Mouse (Mus musculus) lung, postnatal 0 days (tissue): ENCODE measurements around the gene Habp2. TPM values are rescaled to one million over a fixed set of nuclear protein-coding genes. Genes with fewer than 3 reads are reported as not detected.

Experiments
- ATAC-seq: fragments of 200-750 bp; cut with Nextera tagmentation; 2 replicates; pipeline ENCODE4 v1.8.0; 2017; ENCODE audit warnings: moderate library complexity
- DNase-seq: peaks from one replicate; pipeline ENCODE4 v3.0.0-alpha.2; 2016; ENCODE audit warnings: low spot score
- H3K27ac ChIP-seq: fragments of 300-500 bp; sonication (generic); 2 replicates; pipeline ENCODE4 v1.5.1; 2014; ENCODE audit warnings: antibody characterized with exemption, mild to moderate bottlenecking, low read length, mixed read lengths
- H3K27me3 ChIP-seq: fragments of 300-500 bp; sonication (generic); replicated peaks from 2 replicates; pipeline ENCODE4 v1.6.1; 2014; ENCODE audit warnings: low read length, mixed read lengths; ENCODE audit not compliant: insufficient read depth
- H3K36me3 ChIP-seq: fragments of 300-500 bp; sonication (generic); 2 replicates; pipeline ENCODE4 v1.6.1; 2014; ENCODE audit warnings: low read length, mixed read lengths; ENCODE audit not compliant: insufficient read depth
- H3K4me1 ChIP-seq: fragments of 300-500 bp; sonication (generic); 2 replicates; pipeline ENCODE4 v1.6.1; 2014; ENCODE audit warnings: antibody characterized with exemption, low read depth, low read length, mixed read lengths; ENCODE audit not compliant: insufficient read depth
- H3K4me2 ChIP-seq: fragments of 300-500 bp; sonication (generic); replicated peaks from 2 replicates; pipeline ENCODE4 v1.6.1; 2014; ENCODE audit warnings: low read depth, mild to moderate bottlenecking, low read length, moderate library complexity, mixed read lengths
- H3K4me3 ChIP-seq: fragments of 300-500 bp; sonication (generic); 2 replicates; pipeline ENCODE4 v1.5.1; 2014; ENCODE audit warnings: low read depth, low read length
- H3K9ac ChIP-seq: fragments of 300-500 bp; sonication (generic); replicated peaks from 2 replicates; pipeline ENCODE4 v1.6.1; 2014; ENCODE audit warnings: low read depth, mild to moderate bottlenecking
- H3K9me3 ChIP-seq: fragments of 300-500 bp; sonication (generic); 2 replicates; pipeline ENCODE4 v1.6.1; 2016; ENCODE audit warnings: low read length, mixed read lengths
- CTCF ChIP-seq: IDR thresholded peaks from 2 replicates; pipeline ENCODE4 v1.5.1; 2016; ENCODE audit warnings: antibody characterized with exemption, mild to moderate bottlenecking
- EP300 ChIP-seq: IDR thresholded peaks from 2 replicates; pipeline ENCODE4 v1.6.1; 2016; ENCODE audit warnings: antibody characterized with exemption, mild to moderate bottlenecking, control low read depth
- WGBS: fragments of 180-500 bp; shearing (Covaris S2); extraction: QIAGEN DNeasy Blood & Tissue Kit; methylation state at CpG from one replicate; pipeline ENCODE4 v1.1.7; 2014; 5-methylcytosine and 5-hydroxymethylcytosine counted together
- polyA plus RNA-seq: library from polyadenylated mRNA; unstranded; fragments of >200 nt; fragmentation: Nextera tagmentation; extraction: Ambion mirVana; gene quantifications from 2 replicates; pipeline ENCODE4 v1.2.1, GENCODE M21; 2015

The Habp2 gene
- polyA plus RNA-seq, 1 experiment from 2014 or later: 0.18 TPM

GRCm38 (mm10) chr19:56289642-56290041 is 2.7 kb downstream of the Habp2 start:
- DNase-seq (no peak), ATAC-seq (no peak)
- 84% methylated on average over 8 of the region's 8 CpGs for WGBS
- H3K36me3 ChIP-seq: no peaks in the 10 kb centered on the region
- H3K9me3 ChIP-seq: no peaks in the 10 kb centered on the region
- H3K4me1 ChIP-seq: no peaks in the 10 kb centered on the region; the same call in 1 of the 2 replicates
- TF ChIP-seq EP300: no peak
- TF ChIP-seq CTCF: no peak
- H3K4me3 ChIP-seq: no peak overlapping the region
- H3K27ac ChIP-seq: no peak overlapping the region
- H3K9ac ChIP-seq: no peak overlapping the region
- H3K27me3 ChIP-seq: no peaks in the 10 kb centered on the region
- H3K4me2 ChIP-seq: no peak overlapping the region

- H3K4me2 ChIP-seq: no peak overlapping the region
- H3K4me3 ChIP-seq: no peak overlapping the region
- TF ChIP-seq CTCF: no peak
- no peak for TF ChIP-seq EP300
- DNase-seq (peak; percentile 28), ATAC-seq (0 out of 2 replicates have a peak, but pooled peaks have one; percentile 46)
- H3K36me3 ChIP-seq: no peaks in the 10 kb centered on the region
- no peaks in the 10 kb centered on the region for H3K9me3 ChIP-seq
- H3K27me3 ChIP-seq: no peaks in the 10 kb centered on the region
- no peak overlapping the region for H3K9ac ChIP-seq
- H3K27ac ChIP-seq: no peak overlapping the region
- H3K4me1 ChIP-seq: no peaks in the 10 kb centered on the region; the same call in 1 of the 2 replicates
- 21% methylated on average over 6 of the region's 6 CpGs for WGBS
These were observed 5.0 kb downstream of the Habp2 start for GRCm38 (mm10) chr19:56291898-56292297.

- TF ChIP-seq CTCF: peak; percentile 57
- TF ChIP-seq EP300: no peak
- H3K9me3 ChIP-seq: no peaks in the 10 kb centered on the region
- 62% methylated on average over 9 of the region's 9 CpGs for WGBS
- no peak overlapping the region for H3K9ac ChIP-seq
- ATAC-seq (no peak), DNase-seq (no peak)
- no peaks in the 10 kb centered on the region; the same call in 1 of the 2 replicates for H3K4me1 ChIP-seq
- no peak overlapping the region for H3K4me2 ChIP-seq
- H3K27ac ChIP-seq: no peak overlapping the region
- no peaks in the 10 kb centered on the region for H3K36me3 ChIP-seq
- H3K27me3 ChIP-seq: no peaks in the 10 kb centered on the region
- H3K4me3 ChIP-seq: no peak overlapping the region
These were observed 5.4 kb downstream of the Habp2 start for GRCm38 (mm10) chr19:56292335-56292734.

- 22% methylated on average over 7 of the region's 7 CpGs for WGBS
- Histone ChIP-seq H3K27me3 (no peaks in the 10 kb centered on the region), H3K9ac (no peak overlapping the region), H3K4me3 (no peak overlapping the region), H3K9me3 (no peaks in the 10 kb centered on the region), H3K4me2 (peak overlapping the region; percentile 22), H3K36me3 (no peaks in the 10 kb centered on the region), H3K27ac (no peak overlapping the region), H3K4me1 (no peaks in the 10 kb centered on the region; the same call in 1 of the 2 replicates)
- DNase-seq (peak; percentile 92), ATAC-seq (peak; percentile 92)
- TF ChIP-seq CTCF (peak; percentile 86), EP300 (no peak)
These were observed 7.9 kb downstream of the Habp2 start for GRCm38 (mm10) chr19:56294654-56295399.

GRCm38 (mm10) chr19:56296668-56297067 is 9.7 kb downstream of the Habp2 start:
- Histone ChIP-seq H3K4me3 (no peak overlapping the region), H3K27me3 (no peaks in the 10 kb centered on the region), H3K4me2 (no peak overlapping the region), H3K9ac (no peak overlapping the region), H3K4me1 (no peaks in the 10 kb centered on the region; the same call in 1 of the 2 replicates), H3K36me3 (no peaks in the 10 kb centered on the region), H3K27ac (no peak overlapping the region), H3K9me3 (no peaks in the 10 kb centered on the region)
- no peak for DNase-seq
- WGBS: 67% methylated on average over 9 of the region's 9 CpGs
- TF ChIP-seq EP300: no peak
- no peak for TF ChIP-seq CTCF
- no peak for ATAC-seq

GRCm38 (mm10) chr19:56297264-56297663 is 10.3 kb downstream of the Habp2 start:
- ATAC-seq (no peak), DNase-seq (no peak)
- no peaks in the 10 kb centered on the region for H3K27me3 ChIP-seq
- no peak overlapping the region for H3K9ac ChIP-seq
- H3K36me3 ChIP-seq: no peaks in the 10 kb centered on the region
- H3K4me3 ChIP-seq: no peak overlapping the region
- no peak overlapping the region for H3K27ac ChIP-seq
- 63% methylated on average over 3 of the region's 3 CpGs for WGBS
- TF ChIP-seq CTCF (no peak), EP300 (no peak)
- H3K4me2 ChIP-seq: no peak overlapping the region
- H3K4me1 ChIP-seq: no peaks in the 10 kb centered on the region; the same call in 1 of the 2 replicates
- no peaks in the 10 kb centered on the region for H3K9me3 ChIP-seq
